Comparison of ENCODE assay signal across 7 mouse cellular contexts in the genomic region with DNA sequence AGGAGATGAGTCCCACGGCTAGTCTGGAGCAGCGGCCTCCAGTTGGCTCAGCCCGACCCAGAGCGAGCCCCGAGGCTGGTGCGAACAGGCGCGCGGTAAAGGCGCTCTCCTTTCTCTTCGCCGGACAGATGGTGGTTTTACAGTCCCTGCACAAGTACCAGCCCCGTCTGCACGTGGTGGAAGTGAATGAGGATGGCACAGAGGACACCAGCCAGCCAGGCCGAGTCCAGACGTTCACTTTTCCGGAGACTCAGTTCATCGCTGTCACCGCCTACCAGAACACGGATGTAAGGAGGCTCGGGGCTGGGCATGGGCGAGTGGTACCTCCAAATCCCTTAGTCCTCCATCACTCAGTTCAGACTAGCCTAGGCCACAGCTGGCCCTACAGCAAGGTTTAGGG. TPM values are rescaled to one million over a fixed set of nuclear protein-coding genes. Genes with fewer than 3 reads are reported as not detected.
DNase-seq lines count a peak whose midpoint lies in the region; ATAC-seq and TF ChIP-seq lines count a peak whose summit lies in the region.

No protein-coding gene starts in this region.

- no peak overlapping the region for H3K9ac ChIP-seq in liver, embryonic 12.5 days
- 0 out of 2 replicates have a peak overlapping the region, but pooled peaks have one; percentile 15 for H3K9ac ChIP-seq in embryonic facial prominence, embryonic 12.5 days
- H3K9ac ChIP-seq in intestine, postnatal 0 days (ENCODE audit: low read depth, low read length): no peak overlapping the region
- H3K9ac ChIP-seq in midbrain, postnatal 0 days (replicated peaks; ENCODE audit: low read length, poor library complexity, severe bottlenecking): no peak overlapping the region

- peaks cover 35% of the 10 kb centered on the region for H3K4me1 ChIP-seq in liver, embryonic 12.5 days
- H3K4me1 ChIP-seq in embryonic facial prominence, embryonic 12.5 days: peaks cover 18% of the 10 kb centered on the region
- H3K4me1 ChIP-seq in intestine, postnatal 0 days (replicated peaks; ENCODE audit: control insufficient read depth, insufficient read depth, low read length): 0 out of 2 replicates have a peak, but pooled peaks cover 8% of the 10 kb centered on the region
- H3K4me1 ChIP-seq in midbrain, postnatal 0 days (ENCODE audit: insufficient read depth, low read length): 0 out of 2 replicates have a peak, but pooled peaks cover 2% of the 10 kb centered on the region

- H3K27me3 ChIP-seq in liver, embryonic 12.5 days (replicated peaks): peaks cover 97% of the 10 kb centered on the region
- peaks cover 68% of the 10 kb centered on the region for H3K27me3 ChIP-seq in embryonic facial prominence, embryonic 12.5 days
- peaks cover 86% of the 10 kb centered on the region for H3K27me3 ChIP-seq in intestine, postnatal 0 days (replicated peaks; ENCODE audit: control insufficient read depth, insufficient read depth, low read length)
- H3K27me3 ChIP-seq in midbrain, postnatal 0 days (ENCODE audit: insufficient read depth, low read length): peaks cover 51% of the 10 kb centered on the region

- TF ChIP-seq POLR2A in brain, embryonic 14.5 days (IDR thresholded peaks at IDR 0.05; ENCODE audit: borderline replicate concordance, extremely low read depth, insufficient read depth, insufficient read length, poor library complexity, severe bottlenecking): no peak

- no peak overlapping the region for H3K27ac ChIP-seq in liver, embryonic 12.5 days
- H3K27ac ChIP-seq in embryonic facial prominence, embryonic 12.5 days: no peak overlapping the region
- no peak overlapping the region for H3K27ac ChIP-seq in intestine, postnatal 0 days (ENCODE audit: low read depth, low read length)
- no peak overlapping the region for H3K27ac ChIP-seq in midbrain, postnatal 0 days (ENCODE audit: low read depth, low read length)

- H3K36me3 ChIP-seq in liver, embryonic 12.5 days: no peaks in the 10 kb centered on the region
- no peaks in the 10 kb centered on the region for H3K36me3 ChIP-seq in embryonic facial prominence, embryonic 12.5 days
- no peaks in the 10 kb centered on the region for H3K36me3 ChIP-seq in intestine, postnatal 0 days (ENCODE audit: control insufficient read depth, insufficient read depth)
- no peaks in the 10 kb centered on the region for H3K36me3 ChIP-seq in midbrain, postnatal 0 days (ENCODE audit: insufficient read depth, low read length)

- ATAC-seq in liver, embryonic 12.5 days: no peak
- no peak for ATAC-seq in embryonic facial prominence, embryonic 12.5 days (ENCODE audit: insufficient number of reproducible peaks, insufficient read depth, low FRiP score, low TSS enrichment)
- ATAC-seq in intestine, postnatal 0 days: no peak
- ATAC-seq in midbrain, postnatal 0 days (ENCODE audit: low FRiP score): peak; percentile 24; the same call in 1 of the 2 replicates

- no peaks in the 10 kb centered on the region for H3K9me3 ChIP-seq in liver, embryonic 12.5 days (replicated peaks)
- H3K9me3 ChIP-seq in embryonic facial prominence, embryonic 12.5 days: no peaks in the 10 kb centered on the region
- H3K9me3 ChIP-seq in intestine, postnatal 0 days (ENCODE audit: control insufficient read depth): no peaks in the 10 kb centered on the region
- no peaks in the 10 kb centered on the region for H3K9me3 ChIP-seq in midbrain, postnatal 0 days (ENCODE audit: low read length)

- no peak for TF ChIP-seq CTCF in brain, embryonic 14.5 days (IDR thresholded peaks at IDR 0.05; ENCODE audit: borderline replicate concordance, extremely low read depth, insufficient read depth, insufficient read length)
- TF ChIP-seq CTCF in intestine, postnatal 0 days (IDR thresholded peaks at IDR 0.05; ENCODE audit: low read depth): no peak
- no peak for TF ChIP-seq CTCF in midbrain, postnatal 0 days (IDR thresholded peaks at IDR 0.05)

- H3K4me2 ChIP-seq in liver, embryonic 12.5 days: no peak overlapping the region
- H3K4me2 ChIP-seq in embryonic facial prominence, embryonic 12.5 days (replicated peaks): no peak overlapping the region; the same call in 1 of the 2 replicates
- H3K4me2 ChIP-seq in intestine, postnatal 0 days (replicated peaks; ENCODE audit: low read depth): no peak overlapping the region
- H3K4me2 ChIP-seq in midbrain, postnatal 0 days (ENCODE audit: low read depth, low read length, poor library complexity, severe bottlenecking): no peak overlapping the region

- WGBS in liver, embryonic 12.5 days (ENCODE audit: insufficient replicate concordance): 1% methylated on average over 22 of the region's 22 CpGs
- under 1% methylated on average over 22 of the region's 22 CpGs for WGBS in embryonic facial prominence, embryonic 12.5 days
- WGBS in intestine, postnatal 0 days: 3% methylated on average over 22 of the region's 22 CpGs
- WGBS in midbrain, postnatal 0 days: 1% methylated on average over 22 of the region's 22 CpGs

- peak; percentile 15 for DNase-seq in liver
- peak; percentile 82 for DNase-seq in brain, embryonic 14.5 days (ENCODE audit: low read depth)
- DNase-seq in midbrain, postnatal 0 days (ENCODE audit: low spot score): no peak
- DNase-seq in urinary bladder, postnatal 36 days (ENCODE audit: low spot score in 2 of 2): no peak

- H3K4me3 ChIP-seq in liver, embryonic 12.5 days: no peak overlapping the region
- H3K4me3 ChIP-seq in embryonic facial prominence, embryonic 12.5 days: no peak overlapping the region
- 0 out of 2 replicates have a peak overlapping the region, but pooled peaks have one; percentile 4 for H3K4me3 ChIP-seq in intestine, postnatal 0 days (ENCODE audit: low read depth, low read length)
- no peak overlapping the region for H3K4me3 ChIP-seq in midbrain, postnatal 0 days (ENCODE audit: low read depth, low read length)

RNA-seq across cellular contexts. Expression of gene Tbr1, which starts 4.4 kb away (rescaled TPM):
- polyA plus RNA-seq in liver, embryonic 12.5 days (2016; fragmentation: Nextera tagmentation; extraction: Ambion mirVana): not detected in 2 replicates
- polyA plus RNA-seq in brain, embryonic 14.5 days (2012; rRNA removed): 33.8 and 60.1 TPM in 2 replicates
- polyA plus RNA-seq in embryonic facial prominence, embryonic 12.5 days (2016; fragmentation: Nextera tagmentation; extraction: Ambion mirVana): 0.26 and 2.2 TPM in 2 replicates
- not detected in 2 replicates for polyA plus RNA-seq in intestine, postnatal 0 days (2015; fragmentation: Nextera tagmentation; extraction: Ambion mirVana)
- 1.1 and 1.2 TPM in 2 replicates for total RNA-seq in midbrain, postnatal 0 days (2014; rRNA removed)
- polyA plus RNA-seq in midbrain, postnatal 0 days (2015; fragmentation: Nextera tagmentation; extraction: Ambion mirVana): 0.07 and 0.60 TPM in 2 replicates

Comparison
In these comparisons a context has a peak if more than half of its experiments do, and no peak if none do; other contexts are left out.
1. DNase-seq: peak in liver (single experiment) and brain, embryonic 14.5 days (single experiment); none in midbrain, postnatal 0 days (single experiment) and urinary bladder, postnatal 36 days (0 of 2).
2. RNA of gene Tbr1, which starts 4.4 kb away (polyA plus RNA-seq): 33.8 to 60.1 TPM in brain, embryonic 14.5 days; 0.07 to 0.60 TPM in midbrain, postnatal 0 days, 0.26 to 2.2 TPM in embryonic facial prominence, embryonic 12.5 days, not detected in liver, embryonic 12.5 days and not detected in intestine, postnatal 0 days; every median in the first group is over 10 times any median in the second.